Mouse (Mus musculus) kidney, postnatal 36 days (tissue): ENCODE results near the gene Pde5a.
A peak's percentile ranks its signal among the peaks of the same experiment; 100 is the strongest.

Experiments used
- DNase-seq, 2 experiments: peaks; one replicate each; pipeline ENCODE4 v3.0.0; 2021 to 2022; ENCODE audit warnings: mixed read lengths in 2 of 2

The Pde5a gene

DNA sequence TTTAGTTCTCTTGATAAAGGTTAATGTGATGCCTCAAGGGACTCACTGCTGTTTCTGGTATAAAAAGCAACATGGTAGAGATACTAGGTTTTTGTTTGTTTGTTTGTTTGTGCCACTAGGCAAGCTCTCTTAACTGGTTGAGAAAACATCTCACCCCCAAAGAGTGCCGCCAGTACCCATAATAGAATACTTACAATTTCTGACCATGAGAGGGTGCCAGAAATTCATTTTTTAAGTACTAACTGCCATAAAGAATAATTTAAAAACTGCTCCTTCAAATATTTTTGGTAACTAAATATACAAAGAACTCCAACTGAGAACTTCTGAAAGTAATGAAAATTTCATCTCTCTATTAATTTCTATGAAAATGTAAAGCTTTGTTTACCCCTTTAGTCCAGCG is 131.1 kb downstream of the Pde5a start:
- DNase-seq, result no peak

DNA sequence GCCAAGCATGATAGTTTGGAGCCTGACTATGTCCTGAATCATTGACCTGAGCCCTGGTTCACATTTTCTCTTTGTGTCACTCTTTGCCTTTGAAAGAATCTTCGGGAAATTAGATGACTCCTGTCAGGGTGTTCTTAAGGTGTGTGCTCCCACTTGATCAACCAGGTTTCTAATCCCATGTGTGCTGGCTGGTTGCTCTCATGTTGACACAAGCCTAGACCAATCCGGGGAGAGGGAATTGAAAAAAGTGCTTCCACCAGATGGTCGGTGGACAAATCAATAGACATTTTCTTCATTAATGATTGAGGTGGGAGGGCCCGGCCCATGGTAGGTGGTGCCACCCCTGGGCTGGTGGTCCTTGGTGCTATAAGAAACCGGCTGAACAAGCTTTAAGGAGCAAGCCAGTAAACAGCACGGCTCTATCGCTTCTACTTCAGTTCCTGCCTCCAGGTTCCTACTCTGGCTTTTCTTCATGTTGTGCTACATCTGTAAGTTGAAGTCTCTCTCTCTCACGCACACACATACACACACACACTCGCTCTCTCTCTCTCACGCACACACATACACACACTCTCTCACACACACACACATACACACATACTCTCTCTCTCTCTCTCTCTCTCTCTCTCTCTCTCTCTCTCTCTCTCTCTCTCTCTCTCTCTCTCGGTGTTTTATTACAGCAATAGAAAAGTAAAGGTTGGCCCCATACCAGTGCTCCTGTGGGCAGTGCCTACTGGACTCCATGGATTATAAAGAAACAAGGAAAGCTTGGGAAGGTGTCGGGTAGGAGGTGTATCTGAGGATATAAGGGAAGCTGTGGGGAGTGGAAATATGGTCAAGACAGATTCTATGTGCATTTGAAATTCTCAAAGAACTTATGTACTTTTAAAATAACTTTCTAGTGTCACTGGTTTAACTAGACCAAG is 132.1 kb downstream of the Pde5a start:
- no peak for DNase-seq

DNA sequence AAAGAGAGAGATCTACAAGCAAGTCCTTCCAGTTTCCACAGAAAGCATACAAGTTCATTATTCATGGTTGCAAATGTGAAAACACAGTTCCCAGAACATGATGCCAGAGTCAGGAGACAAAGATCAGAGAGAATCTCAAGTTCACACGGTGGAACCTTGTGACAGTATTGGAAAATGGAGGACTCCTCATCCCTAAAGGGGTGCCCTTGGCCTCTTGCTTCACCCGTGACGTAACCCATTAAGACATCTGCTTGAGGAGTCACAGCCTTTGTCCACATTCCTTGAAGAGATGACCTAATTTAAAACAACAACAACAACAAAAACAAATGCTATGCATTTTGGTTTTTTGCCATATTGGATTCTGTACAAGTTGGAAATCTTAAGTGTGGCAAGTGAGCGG is 136.3 kb downstream of the Pde5a start:
- no peak for DNase-seq

DNA sequence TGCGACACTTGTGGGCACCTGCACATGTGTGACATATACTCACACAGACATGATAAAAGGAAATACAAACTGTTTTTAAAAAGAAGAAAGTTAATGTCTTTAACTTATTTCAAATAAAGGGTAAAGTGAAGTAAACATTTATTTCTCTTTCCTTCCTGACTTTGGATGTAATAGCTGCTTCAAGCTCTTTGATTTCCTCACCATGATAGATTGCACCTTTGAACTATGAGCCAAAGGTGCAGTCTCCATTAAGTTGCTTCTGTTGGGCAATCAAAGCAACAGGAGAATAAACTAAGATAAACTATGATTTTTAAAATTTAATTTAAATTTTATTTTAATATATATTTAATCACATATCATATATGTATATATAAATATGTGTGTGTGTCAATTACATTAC is 139.5 kb downstream of the Pde5a start:
- DNase-seq, result no peak

DNA sequence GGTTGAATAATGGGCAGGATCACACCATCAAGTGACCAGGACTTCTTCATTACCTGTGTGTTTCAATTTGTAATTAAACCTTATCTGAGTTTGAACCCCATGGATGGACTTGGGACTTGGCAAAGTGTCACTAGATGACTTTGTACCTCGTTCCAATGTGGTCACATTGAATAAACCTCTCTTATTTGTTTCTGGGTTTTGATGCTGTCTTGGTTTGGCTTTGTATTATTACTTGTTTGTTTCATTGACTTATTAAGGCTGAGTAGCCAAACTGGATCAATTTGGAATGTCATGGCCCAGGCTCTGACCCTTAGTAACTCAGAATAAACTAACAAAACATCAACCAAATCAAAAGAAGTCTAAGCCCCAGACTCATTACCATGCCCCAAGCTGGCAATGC is 142.8 kb downstream of the Pde5a start:
- no peak for DNase-seq

DNA sequence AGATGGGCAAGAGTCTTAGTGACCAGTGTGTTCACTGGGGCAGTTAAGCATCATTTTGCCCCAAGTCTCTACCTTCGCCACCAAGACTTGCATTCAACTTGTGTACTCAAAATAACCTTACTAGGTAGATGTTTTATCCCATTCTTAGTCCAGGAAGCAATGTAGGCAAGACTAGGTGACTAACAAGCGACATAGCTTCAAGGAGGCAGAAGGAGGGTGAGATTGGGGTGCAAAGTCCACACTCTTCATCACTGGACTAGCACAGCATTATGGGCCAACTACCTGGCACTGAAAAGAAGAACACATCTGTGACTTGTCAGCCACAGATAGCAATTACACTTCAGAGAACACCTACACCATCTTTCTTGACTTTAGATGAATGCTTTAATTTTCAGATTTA is 148.1 kb downstream of the Pde5a start:
- no peak for DNase-seq

GRCm38 (mm10) chr3:122877543-122877942 is 148.8 kb downstream of the Pde5a start:
- DNase-seq, result no peak

DNA sequence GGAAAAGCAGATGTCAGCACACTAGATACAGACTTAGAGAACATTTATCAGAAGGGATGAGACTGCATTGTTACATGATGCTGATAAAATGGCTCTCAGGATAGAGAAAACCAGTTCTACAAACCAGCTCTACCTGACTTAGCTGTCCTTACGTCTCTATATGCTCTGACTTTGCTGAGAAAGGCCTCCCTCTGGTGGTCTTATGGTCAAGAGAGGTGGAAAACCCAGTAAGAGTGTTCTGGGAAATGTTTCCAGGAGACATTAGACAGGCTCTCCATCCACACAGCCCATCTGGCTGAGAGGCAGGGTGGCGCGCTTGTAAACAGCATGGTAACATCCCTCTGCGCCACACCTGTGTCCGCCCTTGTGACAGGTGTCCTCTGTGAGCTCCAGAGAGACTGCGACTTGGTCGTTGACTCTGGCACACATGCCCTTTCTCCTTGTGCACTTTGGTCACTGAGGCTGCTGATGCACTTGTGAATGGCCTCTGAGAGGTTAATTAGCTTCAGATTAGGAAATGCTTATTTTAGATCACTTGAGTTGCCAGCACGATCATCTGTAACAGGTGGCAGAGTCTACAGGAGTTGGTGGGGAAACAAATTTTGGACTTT is 150.1 kb downstream of the Pde5a start:
- no peak for DNase-seq

GRCm38 (mm10) chr3:122887505-122888301 is 159.0 kb downstream of the Pde5a start:
- DNase-seq, result no peak

- DNase-seq, result no peak
Measured at GRCm38 (mm10) chr3:122888371-122888819, 159.6 kb downstream of the Pde5a start.

DNA sequence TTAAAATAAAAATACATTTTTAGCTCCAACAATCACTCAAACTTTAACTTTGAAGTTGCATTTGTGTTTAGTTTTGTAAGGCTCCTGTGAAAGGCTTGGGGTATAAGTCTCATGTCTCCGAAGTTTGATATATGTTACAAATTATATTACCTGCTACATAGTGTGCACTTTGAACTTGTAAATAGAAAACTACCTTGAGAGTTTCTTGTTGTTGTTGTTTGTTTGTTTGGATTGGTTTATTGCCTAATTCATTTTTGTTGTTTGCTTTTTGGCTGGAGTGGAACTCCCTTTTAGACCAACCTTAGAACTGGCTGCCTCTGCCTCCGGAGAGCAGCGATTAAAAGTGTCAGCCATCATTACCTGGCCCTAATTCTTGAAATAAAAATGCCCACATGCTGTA is 166.0 kb downstream of the Pde5a start, which contains the start of gene Fabp2:
TSS of gene Fabp2 (plus strand) at position 301 of the 400 bp plus-strand sequence.
- DNase-seq, result no peak

DNA sequence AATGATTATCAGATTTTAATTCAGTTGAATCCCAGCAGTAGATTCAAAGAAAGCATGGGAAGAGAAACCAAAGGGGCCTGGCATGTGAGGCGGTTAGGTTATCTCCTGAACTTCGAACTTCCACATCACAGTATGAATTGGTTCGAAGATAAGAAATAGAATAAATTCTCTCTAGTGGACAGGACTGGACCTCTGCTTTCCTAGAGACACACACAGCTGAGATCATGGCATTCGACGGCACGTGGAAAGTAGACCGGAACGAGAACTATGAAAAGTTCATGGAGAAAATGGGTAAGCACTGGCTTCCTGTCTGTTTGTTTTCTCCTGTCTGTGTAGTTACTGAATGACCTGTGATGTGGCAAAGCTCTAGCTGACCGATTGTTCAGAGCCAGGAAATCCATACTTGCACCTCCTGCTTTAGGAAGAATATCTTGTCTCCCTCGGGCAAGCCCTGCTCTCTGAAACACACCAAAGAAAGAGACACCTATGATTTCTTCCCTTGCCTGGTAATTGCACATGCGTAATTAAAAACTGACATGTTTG is 166.5 kb downstream of the Pde5a start:
- DNase-seq, result no peak

DNA sequence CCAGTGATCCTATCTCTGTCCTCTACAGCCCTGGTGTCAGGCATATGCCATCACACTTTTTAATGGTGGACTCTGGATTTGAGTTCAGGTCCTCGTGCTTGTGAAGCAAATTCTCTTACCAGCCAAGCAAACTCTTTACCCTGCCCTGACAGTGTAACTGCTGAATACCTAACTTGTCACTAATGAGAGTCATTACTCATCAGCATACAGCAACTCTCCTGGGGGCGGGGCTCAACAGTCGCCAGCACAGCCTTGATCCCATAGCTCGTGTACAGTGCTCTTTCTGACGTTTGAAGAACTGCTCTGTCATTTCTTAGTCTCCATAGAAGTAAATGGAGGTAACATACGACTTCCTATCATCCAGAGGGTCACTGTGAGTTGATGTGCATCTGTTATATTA is 169.5 kb downstream of the Pde5a start:
- no peak for DNase-seq

GRCm38 (mm10) chr3:122903746-122904433 is 175.1 kb downstream of the Pde5a start:
- DNase-seq, result peak; percentile 35 to 64

GRCm38 (mm10) chr3:122907841-122908240 is 179.1 kb downstream of the Pde5a start:
- no peak for DNase-seq
